ENCODE assay signal across 29 mouse cellular contexts in the genomic region with DNA sequence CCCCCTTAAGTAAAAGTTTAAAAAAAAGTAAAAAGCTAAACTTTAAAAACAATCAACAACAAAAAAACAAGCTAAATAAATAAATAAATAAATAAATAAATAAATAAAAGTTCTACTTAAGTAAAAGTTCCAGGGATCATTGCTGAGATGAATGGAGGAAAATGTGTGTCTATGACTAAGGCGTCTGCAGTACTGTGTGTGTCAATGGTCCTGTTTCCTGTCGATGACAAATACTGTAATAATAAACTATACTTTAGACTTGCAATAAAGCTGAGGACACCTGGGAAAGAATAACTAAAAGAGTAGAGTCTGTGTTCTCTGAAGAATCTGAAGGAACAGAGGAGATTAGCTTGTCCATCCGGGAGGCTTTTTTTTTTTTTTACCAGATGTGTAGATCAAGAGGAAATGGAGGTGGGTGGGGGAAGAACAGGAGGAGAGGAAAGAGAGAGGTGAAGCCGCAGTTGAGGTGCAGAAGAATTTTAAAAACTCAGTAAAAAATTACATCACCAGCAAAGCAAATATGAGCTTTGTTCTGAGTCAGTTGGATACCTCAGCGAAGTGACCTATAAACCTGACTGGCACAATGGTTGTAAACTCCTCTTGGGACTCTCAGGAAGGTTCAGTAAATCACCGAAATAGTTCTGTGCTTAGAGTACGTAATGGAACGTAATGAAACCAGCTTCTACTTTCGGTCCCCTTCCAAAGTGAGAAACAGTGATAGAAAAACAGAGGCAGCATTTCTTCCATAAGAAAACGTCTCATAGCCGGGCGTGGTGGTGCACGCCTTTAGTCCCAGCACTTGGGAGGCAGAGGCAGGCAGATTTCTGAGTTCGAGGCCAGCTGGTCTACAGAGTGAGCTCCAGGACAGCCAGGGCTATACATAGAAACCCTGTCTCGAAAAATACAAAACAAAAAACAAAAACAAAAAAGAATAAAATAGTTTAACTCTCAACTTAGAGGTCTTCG. TPM values are rescaled to one million over a fixed set of nuclear protein-coding genes. Genes with fewer than 3 reads are reported as not detected.
DNase-seq lines count a peak whose midpoint lies in the region; ATAC-seq and TF ChIP-seq lines count a peak whose summit lies in the region.
"Had no signal": no experiment of that assay in that cellular context is flagged by ENCODE, and none has a peak within 500 bp of the region (broad histone marks: within the 10 kb centered on the region; RNA-seq: fewer than 3 reads in every experiment).

No protein-coding gene starts in this region.

- TF ChIP-seq EP300 in lung, postnatal 0 days (IDR thresholded peaks at IDR 0.05) = no peak

- intact Hi-C loops in gastrocnemius, postnatal 36 days (cut with DNase I) = no loop called here

- H3K27ac ChIP-seq in liver, adult 2 months (replicated peaks; ENCODE audit: insufficient read depth, low read depth, low read length) = peak overlapping the region; percentile 49; the same call in 1 of the 2 replicates
- peak overlapping the region; percentile 36 for H3K27ac ChIP-seq in intestine, embryonic 15.5 days
- no peak overlapping the region for H3K27ac ChIP-seq in lung, postnatal 0 days (ENCODE audit: low read length)
- H3K27ac ChIP-seq in hindbrain, embryonic 14.5 days = no peak overlapping the region
- H3K27ac ChIP-seq: embryonic facial prominence, embryonic 15.5 days; forebrain, embryonic 15.5 days; limb, embryonic 12.5 days; liver, embryonic 15.5 days had no signal

- H3K27me3 ChIP-seq in liver, adult 2 months (ENCODE audit: control insufficient read depth, insufficient read depth, low read length) = no peaks in the 10 kb centered on the region
- no peaks in the 10 kb centered on the region for H3K27me3 ChIP-seq in intestine, embryonic 15.5 days (replicated peaks)
- H3K27me3 ChIP-seq in lung, postnatal 0 days (replicated peaks; ENCODE audit: insufficient read depth, low read length) = no peaks in the 10 kb centered on the region
- H3K27me3 ChIP-seq in hindbrain, embryonic 14.5 days (ENCODE audit: control insufficient read depth, insufficient read depth, low read length) = no peaks in the 10 kb centered on the region
- H3K27me3 ChIP-seq: embryonic facial prominence, embryonic 15.5 days; forebrain, embryonic 15.5 days; limb, embryonic 12.5 days; liver, embryonic 15.5 days had no signal

- no peaks in the 10 kb centered on the region for H3K79me2 ChIP-seq in liver, adult 2 months (ENCODE audit: control insufficient read depth, insufficient read depth, low read length)

- no peak overlapping the region for H3K4me2 ChIP-seq in intestine, embryonic 15.5 days (replicated peaks)
- H3K4me2 ChIP-seq in lung, postnatal 0 days (replicated peaks; ENCODE audit: low read depth, low read length) = no peak overlapping the region
- H3K4me2 ChIP-seq in hindbrain, embryonic 14.5 days (replicated peaks) = no peak overlapping the region
- H3K4me2 ChIP-seq: embryonic facial prominence, embryonic 15.5 days; forebrain, embryonic 15.5 days; limb, embryonic 12.5 days; liver, embryonic 15.5 days; midbrain, embryonic 11.5 days had no signal

- no peak overlapping the region for H3K4me3 ChIP-seq in liver, adult 2 months (ENCODE audit: insufficient read depth, low read depth, low read length)
- H3K4me3 ChIP-seq in intestine, embryonic 15.5 days (replicated peaks) = no peak overlapping the region
- H3K4me3 ChIP-seq in lung, postnatal 0 days (ENCODE audit: low read depth, low read length) = no peak overlapping the region
- H3K4me3 ChIP-seq in hindbrain, embryonic 14.5 days (replicated peaks; ENCODE audit: low read length) = no peak overlapping the region
- H3K4me3 ChIP-seq: embryonic facial prominence, embryonic 15.5 days; forebrain, embryonic 15.5 days; limb, embryonic 12.5 days; liver, embryonic 15.5 days had no signal

- H3K36me3 ChIP-seq in liver, adult 2 months (ENCODE audit: control insufficient read depth, insufficient read depth, low read length) = no peaks in the 10 kb centered on the region
- H3K36me3 ChIP-seq in intestine, embryonic 15.5 days = no peaks in the 10 kb centered on the region
- H3K36me3 ChIP-seq in lung, postnatal 0 days (ENCODE audit: insufficient read depth, low read length) = no peaks in the 10 kb centered on the region
- H3K36me3 ChIP-seq in hindbrain, embryonic 14.5 days (replicated peaks; ENCODE audit: control insufficient read depth, insufficient read depth) = no peaks in the 10 kb centered on the region
- H3K36me3 ChIP-seq: embryonic facial prominence, embryonic 15.5 days; forebrain, embryonic 15.5 days; limb, embryonic 12.5 days; liver, embryonic 15.5 days had no signal

- peak; percentile 83 for ATAC-seq in CD4-positive, CD25-positive, alpha-beta regulatory T cell, adult 4 months
- peak; percentile 84 for ATAC-seq in intestine, embryonic 15.5 days
- no peak for ATAC-seq in lung, postnatal 0 days
- no peak for ATAC-seq in hindbrain, embryonic 14.5 days (ENCODE audit: low FRiP score)
- ATAC-seq: forebrain, embryonic 15.5 days had no signal

- 58% methylated on average over 16 of the region's 16 CpGs for WGBS in liver, adult 2 months
- 73% methylated on average over 16 of the region's 16 CpGs for WGBS in intestine, embryonic 15.5 days
- 69% methylated on average over 16 of the region's 16 CpGs for WGBS in lung, postnatal 0 days
- 94% methylated on average over 16 of the region's 16 CpGs for WGBS in hindbrain, embryonic 14.5 days

- H3K4me1 ChIP-seq in liver, adult 2 months (ENCODE audit: control insufficient read depth, insufficient read depth, low read length) = peaks cover 5% of the 10 kb centered on the region; the same call in 1 of the 2 replicates
- no peaks in the 10 kb centered on the region for H3K4me1 ChIP-seq in intestine, embryonic 15.5 days (replicated peaks)
- H3K4me1 ChIP-seq in lung, postnatal 0 days (ENCODE audit: insufficient read depth, low read depth, low read length) = no peaks in the 10 kb centered on the region
- no peaks in the 10 kb centered on the region for H3K4me1 ChIP-seq in hindbrain, embryonic 14.5 days (replicated peaks; ENCODE audit: control insufficient read depth, insufficient read depth, low read length)
- H3K4me1 ChIP-seq: embryonic facial prominence, embryonic 15.5 days; forebrain, embryonic 15.5 days; limb, embryonic 12.5 days had no signal

- no peak overlapping the region for H3K9ac ChIP-seq in liver, adult 2 months (ENCODE audit: low read depth, low read length)
- H3K9ac ChIP-seq in intestine, embryonic 15.5 days = no peak overlapping the region
- H3K9ac ChIP-seq in lung, postnatal 0 days (replicated peaks; ENCODE audit: low read depth) = no peak overlapping the region
- no peak overlapping the region for H3K9ac ChIP-seq in hindbrain, embryonic 14.5 days
- H3K9ac ChIP-seq: embryonic facial prominence, embryonic 15.5 days; forebrain, embryonic 15.5 days; limb, embryonic 12.5 days; liver, embryonic 15.5 days had no signal

- TF ChIP-seq CTCF in liver, adult 2 months (IDR thresholded peaks at IDR 0.05; ENCODE audit: low read depth, low read length) = no peak
- no peak for TF ChIP-seq CTCF in lung, postnatal 0 days (IDR thresholded peaks at IDR 0.05)

- TF ChIP-seq POLR2A in liver, adult 2 months (IDR thresholded peaks at IDR 0.05; ENCODE audit: extremely low read depth, insufficient read depth, low read length) = no peak

- H3K9me3 ChIP-seq in intestine, embryonic 15.5 days = no peaks in the 10 kb centered on the region
- no peaks in the 10 kb centered on the region for H3K9me3 ChIP-seq in lung, postnatal 0 days (ENCODE audit: low read length)
- H3K9me3 ChIP-seq in hindbrain, embryonic 14.5 days (ENCODE audit: control insufficient read depth, low read length) = no peaks in the 10 kb centered on the region
- H3K9me3 ChIP-seq: embryonic facial prominence, embryonic 15.5 days; forebrain, embryonic 15.5 days; limb, embryonic 12.5 days; liver, embryonic 15.5 days had no signal

- peak; percentile 89 for DNase-seq in liver, adult 2 months (ENCODE audit: extremely low read depth, low read depth, low spot score)
- no peak for DNase-seq in liver
- DNase-seq in lung, postnatal 0 days (ENCODE audit: low spot score) = no peak
- DNase-seq in gastrocnemius, postnatal 36 days = no peak
- DNase-seq in hindbrain, embryonic 14.5 days (ENCODE audit: low spot score) = no peak
- DNase-seq: adrenal gland, postnatal 36 days; cerebellum, adult 9-10 months; kidney, adult 9 months; kidney, postnatal 14 days; layer of hippocampus, postnatal 36 days; lung, postnatal 14 days had no signal

RNA-seq across cellular contexts. Expression of a gene that starts 20.4 kb away (rescaled TPM):
- total RNA-seq in liver, adult 2 months (2014; rRNA removed) = 13.5 and 18.3 TPM in 2 replicates
- 7.1 and 9.9 TPM in 2 replicates for polyA plus RNA-seq in liver, adult 2 months (2012; rRNA removed)
- 10 to 100 TPM; 61.4 to 75.7 TPM for polyA plus RNA-seq in CD4-positive, CD25-positive, alpha-beta regulatory T cell, adult 4 months (2017; shearing (Covaris generic))
- polyA plus RNA-seq in intestine, embryonic 15.5 days (2015; fragmentation: Nextera tagmentation; extraction: Ambion mirVana) = 95.1 and 108 TPM in 2 replicates
- 53.7 and 57.9 TPM in 2 replicates for polyA plus RNA-seq in lung, postnatal 0 days (2015; fragmentation: Nextera tagmentation; extraction: Ambion mirVana)
- under 1 TPM; 0.67 to 0.69 TPM for total RNA-seq in gastrocnemius, postnatal 36 days (2021)
- 8.3 and 8.4 TPM in 2 replicates for polyA plus RNA-seq in hindbrain, embryonic 14.5 days (2014; fragmentation: Nextera tagmentation; extraction: Ambion mirVana)

RNA-seq across cellular contexts. Expression of a gene that starts 36.4 kb away (rescaled TPM):
- total RNA-seq in liver, adult 2 months (2014; rRNA removed) = not detected in 2 replicates
- not detected in 2 replicates for polyA plus RNA-seq in liver, adult 2 months (2012; rRNA removed)
- polyA plus RNA-seq in CD4-positive, CD25-positive, alpha-beta regulatory T cell, adult 4 months (2017; shearing (Covaris generic)) = not detected
- polyA plus RNA-seq in intestine, embryonic 15.5 days (2015; fragmentation: Nextera tagmentation; extraction: Ambion mirVana) = not detected in 2 replicates
- polyA plus RNA-seq in lung, postnatal 0 days (2015; fragmentation: Nextera tagmentation; extraction: Ambion mirVana) = 0.19 TPM in 1 of 2 replicates, not detected in the other
- total RNA-seq in gastrocnemius, postnatal 36 days (2021) = not detected
- 0.35 and 0.48 TPM in 2 replicates for polyA plus RNA-seq in hindbrain, embryonic 14.5 days (2014; fragmentation: Nextera tagmentation; extraction: Ambion mirVana)
- total RNA-seq: adrenal gland, adult 18-20 months; adrenal gland, postnatal 36 days; common myeloid progenitor, adult 5-6 weeks; ES-E14; gastrocnemius, adult 8-10 months; heart, adult 18-20 months; layer of hippocampus, adult 8-10 months; layer of hippocampus, postnatal 36 days; megakaryocyte progenitor cell, adult 5-6 weeks; midbrain, postnatal 0 days; neutrophil, adult 5-6 weeks had no signal
- polyA plus RNA-seq: C2C12; embryonic facial prominence, embryonic 15.5 days; heart, embryonic 16.5 days; limb, embryonic 12.5 days; liver, embryonic 15.5 days; midbrain, embryonic 11.5 days had no signal

RNA-seq across cellular contexts. Expression of a gene that starts 46.3 kb away (rescaled TPM):
- total RNA-seq in liver, adult 2 months (2014; rRNA removed) = 27.4 and 51.6 TPM in 2 replicates
- 13.6 and 13.9 TPM in 2 replicates for polyA plus RNA-seq in liver, adult 2 months (2012; rRNA removed)
- not detected for polyA plus RNA-seq in CD4-positive, CD25-positive, alpha-beta regulatory T cell, adult 4 months (2017; shearing (Covaris generic))
- 1.3 TPM in 2 replicates for polyA plus RNA-seq in intestine, embryonic 15.5 days (2015; fragmentation: Nextera tagmentation; extraction: Ambion mirVana)
- 24.1 and 32.2 TPM in 2 replicates for polyA plus RNA-seq in lung, postnatal 0 days (2015; fragmentation: Nextera tagmentation; extraction: Ambion mirVana)
- total RNA-seq in gastrocnemius, postnatal 36 days (2021) = 1 to 10 TPM; 1.3 to 1.4 TPM
- 0.61 and 0.71 TPM in 2 replicates for polyA plus RNA-seq in hindbrain, embryonic 14.5 days (2014; fragmentation: Nextera tagmentation; extraction: Ambion mirVana)
- total RNA-seq: common myeloid progenitor, adult 5-6 weeks had no signal

Comparison
In these comparisons a context has a peak if more than half of its experiments do, and no peak if none do; other contexts are left out.
1. H3K27ac ChIP-seq: peak in liver, adult 2 months (single experiment) and intestine, embryonic 15.5 days (single experiment); none in lung, postnatal 0 days (single experiment) and hindbrain, embryonic 14.5 days (single experiment).
2. ATAC-seq: peak in CD4-positive, CD25-positive, alpha-beta regulatory T cell, adult 4 months (single experiment) and intestine, embryonic 15.5 days (single experiment); none in lung, postnatal 0 days (single experiment) and hindbrain, embryonic 14.5 days (single experiment).